Mouse (Mus musculus): ENCODE data around the gene Tomt. TPM values are rescaled to one million over a fixed set of nuclear protein-coding genes. Genes with fewer than 3 reads are reported as not detected.

Tomt gene
- total RNA-seq, 1 experiment, result 1.9 TPM

DNA sequence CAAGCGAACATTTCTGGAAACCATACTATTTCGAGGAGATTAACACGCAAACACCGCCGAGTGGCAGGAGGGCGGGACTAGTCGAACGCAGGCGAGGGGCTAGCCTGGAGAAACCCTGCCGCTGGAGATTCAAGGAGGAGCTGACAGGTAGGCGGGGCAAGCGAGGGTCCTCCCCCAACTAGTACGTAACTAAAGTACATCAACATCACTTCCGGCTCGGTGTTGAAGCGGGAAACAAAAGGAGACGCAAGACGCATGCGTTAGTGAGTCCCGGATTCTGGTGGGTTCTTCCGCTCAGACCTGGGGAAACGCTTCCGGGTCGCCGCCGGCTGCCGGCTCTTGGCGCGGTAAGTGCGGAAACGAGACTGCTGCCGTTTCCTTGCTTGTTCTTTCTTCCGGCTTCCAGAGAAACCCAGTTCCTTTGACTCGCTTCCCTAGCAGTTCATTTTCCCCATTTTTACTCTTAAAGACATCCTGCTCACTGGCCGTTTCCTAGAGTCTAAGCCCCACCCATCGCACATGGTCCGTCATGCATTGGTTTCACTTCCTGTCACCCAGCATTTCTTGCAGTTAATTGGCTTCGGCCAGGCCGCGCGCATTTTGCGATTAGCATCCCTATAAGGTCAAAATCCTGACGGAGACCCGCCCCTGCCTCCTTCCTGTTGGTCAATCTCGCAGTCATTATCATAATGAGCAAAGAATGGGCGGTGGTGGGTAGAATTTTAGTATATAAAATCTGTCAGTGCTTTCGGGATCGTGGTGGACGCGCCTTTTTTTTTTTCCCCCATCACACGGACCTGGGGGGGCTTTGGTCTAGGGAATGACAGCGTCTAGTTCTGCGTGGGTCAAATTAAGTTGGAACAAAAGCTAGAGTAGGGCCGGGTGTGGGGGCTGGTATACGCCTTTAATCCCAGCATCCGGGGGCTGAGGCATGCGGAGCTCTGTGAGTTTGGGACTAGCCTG, 9.8 kb downstream of the Tomt start:
- no peaks in the 10 kb centered on the region for H3K9me3 ChIP-seq (ENCODE audit: control insufficient read depth, insufficient read depth, low read depth, low read length)
- peaks cover 7% of the 10 kb centered on the region for H3K36me3 ChIP-seq (ENCODE audit: control insufficient read depth, insufficient read depth, low read length, poor library complexity, severe bottlenecking)
- in situ Hi-C loops (cut with MboI; ENCODE audit: low sequenced_read_pairs in 2 of 2, unreplicated experiment in 2 of 2), result no loop called here
- DNase-seq (ENCODE audit: low read depth, low spot score), result peak; percentile 98
- peaks cover 4 to 9% of the 10 kb centered on the region in 2 experiments for H3K4me1 ChIP-seq (ENCODE audit: control insufficient read depth in 2 of 2, insufficient read depth in 2 of 2, low read length in 2 of 2, poor library complexity in 1 of 2)
- peak overlapping the region; percentile 96 for H3K9ac ChIP-seq (ENCODE audit: insufficient read depth, low read depth, low read length, poor library complexity, severe bottlenecking)
- TF ChIP-seq HCFC1 (IDR thresholded peaks at IDR 0.05; ENCODE audit: borderline replicate concordance, insufficient read depth, low read length), result peak; percentile 83
- TF ChIP-seq CHD2 (IDR thresholded peaks at IDR 0.05; ENCODE audit: low read depth, low read length), result peak; percentile 83
- TF ChIP-seq ZC3H11A (IDR thresholded peaks at IDR 0.05; ENCODE audit: borderline replicate concordance, low read depth, low read length), result no peak
- TF ChIP-seq MAFK (IDR thresholded peaks at IDR 0.05; ENCODE audit: insufficient read depth, low read depth, low read length), result no peak
- TF ChIP-seq ZNF384 (IDR thresholded peaks at IDR 0.05; ENCODE audit: low read depth, low read length), result no peak
- peak overlapping the region; percentile 87 to 98 for H3K4me3 ChIP-seq (ENCODE audit: insufficient read depth in 1 of 2, low read depth in 1 of 2, low read length in 2 of 2, poor library complexity in 1 of 2, severe bottlenecking in 1 of 2)
- H3K27ac ChIP-seq (ENCODE audit: insufficient read depth, low read depth, low read length, poor library complexity, severe bottlenecking), result peak overlapping the region; percentile 97

GRCm38 (mm10) chr7:101895695-101896094, 10.5 kb downstream of the Tomt start:
- TF ChIP-seq ZC3H11A (IDR thresholded peaks at IDR 0.05; ENCODE audit: borderline replicate concordance, low read depth, low read length) (no peak), ZNF384 (IDR thresholded peaks at IDR 0.05; ENCODE audit: low read depth, low read length) (no peak), CHD2 (IDR thresholded peaks at IDR 0.05; ENCODE audit: low read depth, low read length) (no peak), MAFK (IDR thresholded peaks at IDR 0.05; ENCODE audit: insufficient read depth, low read depth, low read length) (no peak), HCFC1 (IDR thresholded peaks at IDR 0.05; ENCODE audit: borderline replicate concordance, insufficient read depth, low read length) (no peak)
- H3K4me1 ChIP-seq (ENCODE audit: control insufficient read depth in 2 of 2, insufficient read depth in 2 of 2, low read length in 2 of 2, poor library complexity in 1 of 2), result peaks cover 4 to 5% of the 10 kb centered on the region in 2 experiments
- H3K4me3 ChIP-seq (ENCODE audit: insufficient read depth in 1 of 2, low read depth in 1 of 2, low read length in 2 of 2, poor library complexity in 1 of 2, severe bottlenecking in 1 of 2), result peak overlapping the region; percentile 78 to 98
- in situ Hi-C loops (cut with MboI; ENCODE audit: low sequenced_read_pairs in 2 of 2, unreplicated experiment in 2 of 2), result no loop called here
- no peak overlapping the region; the same call in 1 of the 2 replicates for H3K27ac ChIP-seq (ENCODE audit: insufficient read depth, low read depth, low read length, poor library complexity, severe bottlenecking)
- peak overlapping the region; percentile 80 for H3K9ac ChIP-seq (ENCODE audit: insufficient read depth, low read depth, low read length, poor library complexity, severe bottlenecking)
- no peak for DNase-seq (ENCODE audit: low read depth, low spot score)
- peaks cover 7% of the 10 kb centered on the region for H3K36me3 ChIP-seq (ENCODE audit: control insufficient read depth, insufficient read depth, low read length, poor library complexity, severe bottlenecking)
- H3K9me3 ChIP-seq (ENCODE audit: control insufficient read depth, insufficient read depth, low read depth, low read length), result no peaks in the 10 kb centered on the region

DNA sequence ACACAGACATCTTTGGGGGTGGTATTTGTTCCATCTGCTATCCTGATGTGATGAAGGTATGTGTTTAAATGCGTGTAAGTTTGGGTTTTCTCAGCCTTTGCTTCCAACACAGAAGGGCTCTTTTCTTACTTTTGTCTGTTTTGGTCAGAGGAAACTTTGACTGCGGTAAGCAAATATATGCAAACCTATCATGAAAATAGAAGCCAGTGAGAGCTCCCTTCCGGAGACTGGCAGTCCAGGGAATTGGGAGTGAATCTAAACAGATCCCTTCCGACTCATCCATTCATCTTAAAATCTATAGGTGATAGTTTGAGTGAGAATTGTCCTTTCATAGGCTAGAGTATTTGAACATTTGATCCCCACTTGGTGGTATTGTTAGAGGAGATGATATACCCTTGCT, 17.7 kb downstream of the Tomt start:
- in situ Hi-C loops (cut with MboI; ENCODE audit: low sequenced_read_pairs in 2 of 2, unreplicated experiment in 2 of 2), result no loop called here
- no peak for DNase-seq (ENCODE audit: low read depth, low spot score)

DNA sequence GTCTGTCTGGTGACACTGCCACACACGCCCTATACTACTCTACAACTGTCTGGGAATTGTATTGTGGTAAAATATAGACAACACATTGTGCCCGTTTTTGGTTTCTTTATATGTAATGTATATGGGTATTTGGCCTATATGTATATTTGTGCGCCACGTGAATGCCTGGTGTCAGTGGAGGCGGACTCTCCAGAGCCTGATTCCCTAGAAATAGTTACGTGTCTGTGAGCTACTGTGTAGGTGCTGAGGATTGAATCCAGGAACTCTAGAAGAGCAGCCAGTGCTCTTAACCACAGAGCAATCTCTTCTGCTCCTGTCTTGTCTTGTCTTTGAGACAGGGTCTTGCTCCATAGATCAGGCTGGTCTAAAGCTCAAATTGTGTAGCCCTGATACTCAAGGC, 19.9 kb downstream of the Tomt start:
- in situ Hi-C loops (cut with MboI; ENCODE audit: low sequenced_read_pairs in 2 of 2, unreplicated experiment in 2 of 2), result no loop called here
- no peak for DNase-seq (ENCODE audit: low read depth, low spot score)
- no peak for TF ChIP-seq CHD2 (IDR thresholded peaks at IDR 0.05; ENCODE audit: low read depth, low read length)
- no peak for TF ChIP-seq HCFC1 (IDR thresholded peaks at IDR 0.05; ENCODE audit: borderline replicate concordance, insufficient read depth, low read length)
- no peak for TF ChIP-seq MAFK (IDR thresholded peaks at IDR 0.05; ENCODE audit: insufficient read depth, low read depth, low read length)
- no peak for TF ChIP-seq ZC3H11A (IDR thresholded peaks at IDR 0.05; ENCODE audit: borderline replicate concordance, low read depth, low read length)
- no peak for TF ChIP-seq ZNF384 (IDR thresholded peaks at IDR 0.05; ENCODE audit: low read depth, low read length)
- H3K9ac ChIP-seq (ENCODE audit: insufficient read depth, low read depth, low read length, poor library complexity, severe bottlenecking), result peak overlapping the region; percentile 5; the same call in 1 of the 2 replicates
- H3K36me3 ChIP-seq (ENCODE audit: control insufficient read depth, insufficient read depth, low read length, poor library complexity, severe bottlenecking), result no peaks in the 10 kb centered on the region
- H3K9me3 ChIP-seq (ENCODE audit: control insufficient read depth, insufficient read depth, low read depth, low read length), result no peaks in the 10 kb centered on the region
- peaks cover 0 to 5% of the 10 kb centered on the region in 2 experiments; a peak in 1 of 4 replicates for H3K4me1 ChIP-seq (ENCODE audit: control insufficient read depth in 2 of 2, insufficient read depth in 2 of 2, low read length in 2 of 2, poor library complexity in 1 of 2)
- H3K4me3 ChIP-seq (ENCODE audit: insufficient read depth in 1 of 2, low read depth in 1 of 2, low read length in 2 of 2, poor library complexity in 1 of 2, severe bottlenecking in 1 of 2), result no peak overlapping the region
- no peak overlapping the region for H3K27ac ChIP-seq (ENCODE audit: insufficient read depth, low read depth, low read length, poor library complexity, severe bottlenecking)

More for the DNA sequence above, 17.7 kb downstream of the Tomt start:
- no peak overlapping the region for H3K9ac ChIP-seq (ENCODE audit: insufficient read depth, low read depth, low read length, poor library complexity, severe bottlenecking)
- no peak overlapping the region for H3K4me3 ChIP-seq (ENCODE audit: insufficient read depth in 1 of 2, low read depth in 1 of 2, low read length in 2 of 2, poor library complexity in 1 of 2, severe bottlenecking in 1 of 2)
- no peaks in the 10 kb centered on the region for H3K36me3 ChIP-seq (ENCODE audit: control insufficient read depth, insufficient read depth, low read length, poor library complexity, severe bottlenecking)
- TF ChIP-seq CHD2 (IDR thresholded peaks at IDR 0.05; ENCODE audit: low read depth, low read length) (no peak), ZNF384 (IDR thresholded peaks at IDR 0.05; ENCODE audit: low read depth, low read length) (no peak), ZC3H11A (IDR thresholded peaks at IDR 0.05; ENCODE audit: borderline replicate concordance, low read depth, low read length) (no peak), MAFK (IDR thresholded peaks at IDR 0.05; ENCODE audit: insufficient read depth, low read depth, low read length) (no peak), HCFC1 (IDR thresholded peaks at IDR 0.05; ENCODE audit: borderline replicate concordance, insufficient read depth, low read length) (no peak)
- H3K27ac ChIP-seq (ENCODE audit: insufficient read depth, low read depth, low read length, poor library complexity, severe bottlenecking), result no peak overlapping the region
- H3K4me1 ChIP-seq (ENCODE audit: control insufficient read depth in 2 of 2, insufficient read depth in 2 of 2, low read length in 2 of 2, poor library complexity in 1 of 2), result peaks cover 0 to 5% of the 10 kb centered on the region in 2 experiments; a peak in 1 of 4 replicates
- no peaks in the 10 kb centered on the region for H3K9me3 ChIP-seq (ENCODE audit: control insufficient read depth, insufficient read depth, low read depth, low read length)
